Mouse (Mus musculus): ENCODE data around the gene Il17c.

Il17c gene

DNA sequence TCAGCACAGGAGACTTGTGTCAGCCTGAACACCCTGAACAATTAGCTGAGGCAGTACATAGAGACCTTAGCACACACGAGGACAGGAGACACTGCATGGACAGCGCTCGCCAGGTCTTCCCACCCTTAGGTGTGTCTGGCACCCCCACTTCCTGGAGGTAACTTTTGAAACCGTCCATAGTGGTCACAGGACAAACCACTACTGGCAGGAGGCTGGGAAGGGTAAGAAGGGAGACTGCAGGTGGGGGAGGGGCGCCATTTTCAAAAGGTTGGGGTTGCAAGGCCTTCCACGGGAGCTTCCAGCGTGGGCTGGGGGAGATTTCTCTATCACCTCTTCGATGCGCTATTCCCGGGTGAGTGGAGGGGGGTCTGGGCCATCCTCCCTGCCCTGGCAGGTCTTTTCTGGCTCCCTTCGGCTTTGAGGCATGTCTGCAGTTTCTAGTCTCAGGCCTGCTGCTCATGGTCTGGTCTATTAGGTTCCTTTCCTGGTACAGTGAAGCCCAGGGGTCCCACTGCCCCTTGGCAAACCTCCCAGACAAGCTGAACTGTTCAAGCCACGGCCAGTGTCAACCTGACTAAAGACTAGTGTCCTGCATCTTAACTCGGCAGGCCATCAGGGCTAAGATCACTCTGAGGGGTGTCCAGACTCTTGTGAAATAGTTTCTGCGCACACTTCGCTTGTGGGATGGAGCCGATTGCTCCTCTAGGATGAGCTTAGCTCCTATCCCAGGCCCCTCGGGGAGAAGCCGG lies 10.0 kb downstream of the Il17c start:
- no peak for DNase-seq (ENCODE audit: low read depth)

DNA sequence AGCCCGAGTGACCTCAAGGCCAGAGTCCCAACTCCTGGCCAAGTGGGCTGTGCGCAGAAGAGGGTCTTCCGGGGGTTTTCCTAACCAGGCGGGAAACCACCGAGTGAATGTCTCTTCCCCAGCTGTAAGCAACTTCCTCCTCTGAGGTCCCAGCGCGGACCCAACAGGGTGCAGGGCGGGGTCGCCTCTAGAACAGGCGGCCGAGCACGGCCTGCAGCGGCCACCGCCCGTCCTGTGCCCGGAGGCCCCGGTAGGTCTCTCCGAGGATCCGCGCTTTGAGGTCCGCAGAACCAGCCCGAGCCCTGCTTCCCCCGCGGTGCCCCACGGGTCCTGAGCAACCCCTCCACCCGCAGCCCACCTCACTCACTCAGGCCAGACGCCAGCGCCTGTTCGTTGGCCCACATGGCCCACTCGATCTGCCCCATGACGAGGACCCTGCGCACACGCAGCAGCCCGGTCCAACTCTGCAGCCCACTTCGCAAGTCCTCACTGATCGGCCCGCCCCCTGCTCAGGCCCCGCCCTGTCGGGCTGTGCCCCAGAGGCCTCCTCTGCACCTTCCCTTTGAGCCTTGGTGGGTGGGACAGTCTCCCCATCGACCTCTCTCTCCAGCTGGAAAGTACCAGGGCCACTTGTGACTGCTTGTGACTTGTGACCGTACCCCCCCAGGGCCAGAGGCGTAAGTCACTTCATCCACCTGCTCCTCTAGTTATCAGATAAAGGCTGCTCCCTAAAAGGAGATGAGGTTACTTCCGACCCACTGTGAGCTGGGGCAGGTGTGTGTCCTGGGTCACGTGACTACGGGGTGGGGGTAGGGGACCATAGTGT lies 10.8 kb downstream of the Il17c start, which contains the start of gene Cyba:
Gene Cyba, minus strand, starts transcription at position 488 of the 826 bp plus-strand sequence.
- DNase-seq (ENCODE audit: low read depth) = no peak

DNA sequence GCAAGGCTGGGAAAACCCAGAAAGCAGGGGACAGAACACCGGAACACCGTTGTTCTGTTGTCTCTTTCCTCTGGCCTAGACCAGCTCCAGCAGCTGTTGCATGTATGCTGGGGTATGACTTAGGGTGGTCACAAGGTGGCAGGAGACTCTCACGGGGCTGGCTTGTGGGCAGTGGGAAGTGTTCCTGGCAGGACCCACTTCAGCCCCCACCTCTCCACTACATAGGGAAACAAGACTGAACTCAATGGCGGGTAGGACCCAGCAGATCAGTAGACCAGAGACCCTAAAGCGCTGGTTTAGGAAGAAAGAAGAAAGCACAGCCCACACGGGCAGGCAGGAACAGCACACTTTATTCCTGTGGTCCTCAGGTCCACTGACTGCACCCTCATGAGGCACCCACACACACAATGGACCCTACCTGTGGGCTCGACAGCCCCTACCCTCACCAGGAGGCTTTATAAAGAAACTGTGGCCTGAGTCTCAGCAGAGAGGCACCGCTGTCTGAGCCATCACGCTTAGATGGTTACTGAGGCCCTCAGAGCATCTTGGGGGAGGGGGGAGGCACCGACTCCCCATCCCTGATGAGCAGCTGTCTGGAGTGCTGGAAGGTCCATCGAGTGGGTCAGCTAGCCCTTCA lies 11.6 kb downstream of the Il17c start:
- DNase-seq (ENCODE audit: low read depth) = no peak

DNA sequence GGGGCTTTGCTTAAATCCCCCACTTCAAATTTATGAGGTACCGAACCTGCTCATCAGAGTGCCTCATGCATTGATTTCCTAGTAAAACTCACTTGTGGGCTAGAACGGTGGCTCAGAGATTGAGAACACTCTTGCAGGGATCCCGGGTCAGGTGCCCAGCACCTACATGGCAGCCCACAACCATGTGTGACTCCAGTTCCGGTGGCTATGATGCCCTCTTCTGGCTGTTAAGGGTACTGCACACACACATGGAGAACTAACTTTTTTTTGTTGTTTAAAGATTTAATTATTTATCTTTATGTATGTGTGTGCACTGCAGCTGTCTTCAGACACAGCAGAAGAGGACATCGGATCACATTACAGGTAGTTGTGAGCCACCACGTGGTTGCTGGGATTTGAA lies 13.6 kb downstream of the Il17c start:
- no peak for DNase-seq (ENCODE audit: low read depth)

DNA sequence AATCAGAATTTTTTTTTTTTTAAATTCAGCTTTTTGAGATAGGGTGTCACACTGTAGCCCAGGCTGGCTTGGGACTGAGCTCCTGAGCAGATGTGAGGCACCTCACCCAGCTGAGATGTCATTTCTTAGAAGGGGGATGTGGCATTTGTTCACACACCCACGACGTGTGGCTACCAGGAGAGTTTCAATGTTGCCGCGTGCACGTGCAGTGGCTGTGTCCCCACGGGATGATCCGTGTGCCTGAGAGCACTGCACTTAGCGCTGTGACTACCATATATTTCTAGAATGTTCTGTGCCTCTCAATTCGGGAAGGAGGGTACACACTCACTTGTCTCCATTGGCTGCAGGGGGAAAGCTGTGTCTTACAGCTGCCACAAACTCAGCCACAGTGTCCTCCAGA lies 14.3 kb downstream of the Il17c start:
- DNase-seq (ENCODE audit: low read depth) = no peak

DNA sequence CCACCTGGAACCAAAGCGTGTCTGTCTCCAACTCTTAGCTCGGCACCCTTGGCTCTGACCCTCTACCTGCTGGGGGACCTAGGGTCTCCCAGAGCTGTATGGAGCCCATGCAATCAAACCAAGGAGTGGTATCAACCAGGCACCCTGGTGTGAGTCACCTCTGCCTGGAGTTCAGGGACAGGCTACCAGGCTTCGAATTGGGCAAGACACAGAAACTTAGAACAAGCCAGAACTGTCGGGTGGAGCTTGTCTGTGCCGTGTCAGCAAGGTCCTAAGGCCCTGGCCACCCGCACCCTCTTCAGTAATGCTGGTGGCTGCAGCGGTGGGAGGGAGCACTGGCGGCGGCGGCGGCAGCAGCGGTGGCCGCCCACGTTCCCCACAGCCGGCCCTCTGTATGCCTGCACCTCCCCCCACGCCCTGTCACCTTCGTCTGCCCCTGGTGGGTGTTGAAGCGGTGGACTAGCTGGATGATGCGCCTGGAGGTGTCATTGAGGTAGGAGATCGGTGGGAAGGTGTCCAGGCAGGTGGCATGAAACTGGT lies 14.8 kb downstream of the Il17c start:
- no peak for DNase-seq (ENCODE audit: low read depth)

DNA sequence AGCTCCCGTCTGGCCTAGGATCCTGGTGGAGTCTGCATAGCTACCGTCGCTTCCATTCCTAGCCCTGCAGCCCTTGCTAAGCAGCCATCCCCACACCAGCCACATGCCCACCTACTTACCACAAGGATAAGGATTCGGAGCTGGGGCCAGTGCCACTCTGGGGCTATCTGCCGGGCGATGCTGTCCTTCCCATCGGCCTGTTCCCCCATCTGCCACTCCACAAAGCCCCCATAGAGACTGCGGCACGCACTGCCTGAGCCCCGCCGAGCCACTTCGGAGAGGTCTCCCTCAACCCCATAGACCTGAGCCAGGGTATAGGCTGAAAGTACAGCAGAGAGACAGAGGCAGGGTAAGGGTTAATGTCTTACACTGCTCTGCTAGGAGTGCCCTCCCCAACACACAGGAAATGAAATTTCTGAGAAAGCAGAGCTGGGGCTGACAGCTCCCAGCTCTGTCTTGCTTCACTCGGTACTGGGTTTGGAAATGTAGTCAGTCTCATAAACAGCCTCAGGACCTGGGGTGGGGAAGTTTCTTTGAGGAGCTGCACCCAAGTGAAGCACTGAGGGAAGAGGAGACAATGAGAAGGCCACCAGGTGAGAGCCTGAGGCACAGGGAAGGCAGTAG lies 16.0 kb downstream of the Il17c start:
- no peak for DNase-seq (ENCODE audit: low read depth)

DNA sequence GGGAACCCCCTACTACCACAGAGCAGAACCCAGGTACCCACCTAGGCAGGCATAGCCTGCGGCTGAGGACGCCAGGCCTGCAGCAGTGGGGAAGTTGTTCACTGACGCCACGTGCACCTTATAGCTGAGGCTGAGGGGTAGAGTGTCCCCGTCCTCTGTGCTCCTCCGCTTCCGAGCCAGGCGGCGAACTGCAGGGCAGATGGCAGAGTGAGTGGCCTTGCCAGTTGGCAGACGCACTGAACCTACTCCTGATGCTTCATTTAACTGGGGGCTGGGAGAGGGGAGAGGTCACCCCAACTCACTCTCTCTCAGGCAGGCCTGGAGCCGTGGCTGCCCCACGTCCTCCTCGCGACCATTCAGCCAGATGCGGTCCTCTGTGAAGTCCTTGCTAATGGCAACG lies 17.5 kb downstream of the Il17c start:
- DNase-seq (ENCODE audit: low read depth) = no peak

DNA sequence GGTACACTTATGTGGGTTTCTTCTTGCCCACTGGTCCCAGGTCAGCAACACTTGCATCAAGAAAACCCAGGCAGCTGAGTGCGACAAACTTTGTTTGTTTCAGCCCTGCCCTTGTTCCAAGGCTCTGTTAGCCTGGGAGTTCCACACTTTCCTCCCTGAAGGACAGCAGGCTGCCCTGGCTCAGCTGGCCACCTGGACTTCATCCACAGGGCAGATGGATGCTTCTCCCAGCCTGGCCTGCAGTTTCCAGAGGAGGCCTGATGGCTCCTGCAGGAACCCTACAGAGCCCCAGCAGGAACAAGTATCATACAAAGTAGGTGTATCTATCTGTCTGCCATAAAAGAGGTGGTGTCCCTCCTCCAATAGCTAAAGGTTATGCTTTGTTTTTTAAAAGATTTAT lies 19.5 kb downstream of the Il17c start:
- DNase-seq (ENCODE audit: low read depth) = no peak

DNA sequence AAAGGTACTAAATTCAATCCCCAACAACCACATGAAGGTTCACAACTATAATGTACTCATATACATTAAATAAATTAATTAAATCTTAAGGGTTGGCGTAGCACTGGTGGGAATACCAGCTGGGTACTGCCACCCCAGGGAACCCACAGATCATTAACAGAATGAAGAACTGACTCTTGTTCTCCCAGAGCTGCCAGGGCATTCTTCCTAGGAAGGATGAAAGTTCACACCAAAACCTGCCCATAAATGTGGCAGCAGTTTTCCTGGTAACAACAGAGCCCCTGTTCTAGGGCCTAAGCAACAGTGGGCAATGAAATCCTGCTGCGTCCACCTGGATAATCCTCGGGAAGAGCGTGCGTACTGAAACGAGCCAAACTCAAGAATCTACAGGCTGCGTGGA lies 20.5 kb downstream of the Il17c start:
- no peak for DNase-seq (ENCODE audit: low read depth)

DNA sequence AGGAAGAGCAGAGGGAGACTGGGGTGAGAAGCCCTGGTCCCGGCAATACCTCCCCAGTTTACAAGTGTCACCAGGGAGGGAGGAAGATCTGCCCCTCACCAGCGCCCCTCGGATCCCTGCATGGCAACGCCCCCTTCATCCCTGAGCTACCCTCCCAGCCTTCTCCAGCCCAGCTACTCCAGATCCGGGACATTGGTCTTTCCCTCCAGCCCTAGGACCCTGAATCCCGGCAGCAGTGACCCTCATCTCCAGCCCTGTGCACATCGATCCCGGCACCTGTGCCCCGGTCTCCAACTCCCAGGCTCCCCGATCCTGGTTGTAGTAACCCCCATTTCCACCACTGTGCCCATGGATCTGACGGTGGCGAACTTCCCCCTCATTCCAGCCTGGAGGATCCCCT lies 21.0 kb downstream of the Il17c start:
- DNase-seq (ENCODE audit: low read depth) = no peak

DNA sequence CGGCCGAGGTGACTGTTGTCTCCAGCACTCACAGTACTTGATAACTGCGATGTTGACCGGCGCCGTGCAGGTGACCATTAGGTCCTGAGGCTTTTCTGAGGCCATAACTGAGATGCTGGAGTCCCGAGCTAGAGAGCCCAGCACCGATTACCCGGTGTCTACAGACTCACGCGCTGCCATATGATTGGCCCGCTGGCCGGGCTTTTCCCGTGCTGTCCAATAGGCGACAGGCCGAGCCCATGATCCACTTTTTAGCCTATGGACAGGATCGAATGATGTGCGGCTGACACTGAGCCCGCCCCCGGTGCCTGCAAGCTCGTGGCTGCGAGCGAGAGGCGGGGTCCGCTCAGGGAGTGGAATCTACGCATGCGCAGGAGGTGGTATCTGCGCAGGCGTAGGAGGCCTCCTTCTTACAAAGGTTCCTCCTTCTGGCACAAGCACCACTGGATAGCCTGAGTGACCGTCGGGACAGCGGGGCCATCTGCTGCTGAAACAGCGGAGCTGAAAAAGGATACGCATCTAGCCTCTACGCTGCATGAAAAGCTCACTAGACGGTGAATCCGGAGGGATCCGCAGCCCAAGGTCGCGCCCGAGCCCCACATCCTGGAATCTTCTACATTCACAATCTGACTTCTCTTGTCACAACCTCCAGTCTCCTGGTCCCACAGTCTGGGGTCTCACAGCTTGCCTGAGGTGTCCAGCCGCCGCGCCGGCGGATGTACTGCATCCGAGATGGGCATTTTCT lies 21.6 kb downstream of the Il17c start, which contains the start of gene Mvd:
Gene Mvd, minus strand, starts transcription at position 161 of the 745 bp plus-strand sequence.
- DNase-seq (ENCODE audit: low read depth) = peak; percentile 99

DNA sequence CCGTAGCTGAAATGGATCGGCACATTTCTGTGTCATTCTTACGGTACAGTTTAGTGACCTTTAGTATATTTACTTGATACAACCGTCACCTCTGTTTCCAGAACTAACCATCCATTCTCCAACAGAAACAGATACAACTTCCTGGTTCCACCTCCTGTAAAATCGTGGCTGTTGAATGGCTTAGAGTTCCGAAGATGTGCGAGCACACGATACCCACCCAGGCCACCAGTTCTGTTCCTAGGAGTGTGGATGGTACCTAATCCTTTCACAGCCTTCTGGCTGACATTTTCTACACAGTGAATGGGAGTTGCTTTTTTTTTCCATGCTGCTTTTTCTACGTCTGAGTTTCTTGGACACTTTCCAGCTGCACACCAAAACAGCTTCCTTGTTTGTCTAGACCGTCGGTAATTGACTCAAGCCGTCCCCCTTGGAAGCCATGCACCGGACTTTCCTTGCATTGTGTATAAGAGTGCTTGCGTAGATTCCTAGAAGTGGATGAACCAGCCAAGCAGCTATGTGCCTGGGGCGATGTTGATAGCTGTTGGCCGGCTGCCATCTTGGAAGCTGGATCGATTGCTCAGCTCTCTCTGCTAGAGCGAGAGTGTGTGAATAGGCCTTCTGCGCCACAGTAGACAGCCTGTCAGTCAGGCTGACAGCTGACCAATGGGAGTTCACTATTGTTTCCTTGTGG lies 22.4 kb downstream of the Il17c start:
- no peak for DNase-seq (ENCODE audit: low read depth)

DNA sequence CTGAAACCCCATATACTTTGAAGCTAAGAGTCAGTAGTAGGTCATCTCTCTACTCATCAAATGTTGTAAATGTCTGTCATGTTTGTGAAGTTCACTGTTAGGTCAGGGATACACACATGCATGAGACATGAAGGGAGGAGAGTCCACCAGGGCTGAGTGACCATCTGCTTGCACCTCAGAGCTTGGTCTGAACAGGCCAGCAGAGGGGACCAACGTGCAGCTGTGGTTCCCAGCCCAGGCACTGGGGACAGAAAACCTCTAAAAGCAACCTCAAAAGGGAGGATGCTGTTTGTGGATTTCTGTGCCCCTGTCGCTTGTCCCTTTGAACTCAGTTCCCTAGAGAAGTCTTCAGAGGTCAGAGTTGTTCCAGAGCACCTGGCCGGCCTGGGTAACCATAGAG lies 23.4 kb downstream of the Il17c start:
- no peak for DNase-seq (ENCODE audit: low read depth)

DNA sequence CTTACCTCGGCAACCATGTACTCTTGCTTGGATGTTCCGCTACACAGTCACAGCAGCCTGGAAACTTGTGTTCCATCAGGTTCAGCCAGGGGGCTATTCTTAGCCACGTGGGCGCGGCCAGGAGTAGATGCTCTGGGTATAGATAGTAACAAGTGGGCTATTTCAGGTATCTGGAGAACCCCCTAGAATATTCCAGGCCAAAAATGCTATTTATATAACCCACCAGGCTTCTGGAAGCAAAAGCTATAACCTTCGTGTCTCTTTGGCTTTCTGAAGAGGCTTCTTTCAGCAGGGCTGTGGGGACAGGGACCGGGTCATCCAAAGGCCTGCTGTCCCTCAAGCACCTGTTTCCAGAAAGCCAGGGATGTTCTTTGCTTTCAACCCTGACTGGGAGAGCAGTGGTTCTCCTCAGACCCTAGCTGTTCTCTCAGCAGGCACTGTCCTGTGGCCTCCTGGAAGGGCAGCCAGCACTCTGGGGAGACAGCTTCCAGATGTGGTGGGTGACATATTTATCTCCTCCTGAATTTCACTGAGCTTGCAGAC lies 29.4 kb downstream of the Il17c start:
- no peak for DNase-seq (ENCODE audit: low read depth)

DNA sequence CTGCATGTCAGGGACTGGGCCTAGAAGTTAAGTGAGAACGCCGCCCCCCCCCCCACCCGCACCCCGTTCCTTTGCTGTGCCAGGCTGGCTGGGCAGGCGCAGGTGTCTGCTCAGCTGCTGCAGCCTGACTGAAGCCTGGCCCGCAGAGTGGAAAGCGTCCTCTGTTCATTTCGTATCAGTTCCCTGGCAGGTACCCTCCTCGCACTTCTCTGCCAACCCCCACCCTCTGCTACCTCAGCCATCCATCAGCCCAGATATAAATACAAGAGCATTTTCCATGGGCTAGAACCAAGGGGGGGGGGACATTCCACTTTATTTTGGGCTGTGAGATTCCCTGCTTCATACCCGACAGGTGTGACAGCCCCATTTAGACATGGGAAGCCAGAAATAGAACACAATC lies 30.3 kb downstream of the Il17c start:
- no peak for DNase-seq (ENCODE audit: low read depth)

DNA sequence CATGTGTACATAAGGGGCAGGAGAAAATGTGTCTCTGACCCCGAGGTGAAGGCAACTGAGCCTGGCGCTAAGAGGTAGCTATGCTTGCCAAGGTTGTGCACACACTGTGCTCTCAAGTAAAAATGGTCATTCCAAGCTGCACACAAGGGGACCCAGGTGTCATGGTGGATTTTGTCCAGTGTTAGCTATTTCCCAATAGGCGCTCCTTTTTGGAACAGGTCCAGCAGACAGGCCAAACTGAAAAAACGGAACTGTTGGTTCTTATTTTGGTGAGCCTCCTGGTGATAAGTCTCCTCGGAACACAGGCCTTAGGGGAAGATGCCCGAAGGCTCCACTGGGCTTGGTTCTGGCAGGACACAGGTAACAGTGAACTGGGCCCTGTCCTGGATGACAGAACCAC lies 32.6 kb downstream of the Il17c start:
- no peak for DNase-seq (ENCODE audit: low read depth)

DNA sequence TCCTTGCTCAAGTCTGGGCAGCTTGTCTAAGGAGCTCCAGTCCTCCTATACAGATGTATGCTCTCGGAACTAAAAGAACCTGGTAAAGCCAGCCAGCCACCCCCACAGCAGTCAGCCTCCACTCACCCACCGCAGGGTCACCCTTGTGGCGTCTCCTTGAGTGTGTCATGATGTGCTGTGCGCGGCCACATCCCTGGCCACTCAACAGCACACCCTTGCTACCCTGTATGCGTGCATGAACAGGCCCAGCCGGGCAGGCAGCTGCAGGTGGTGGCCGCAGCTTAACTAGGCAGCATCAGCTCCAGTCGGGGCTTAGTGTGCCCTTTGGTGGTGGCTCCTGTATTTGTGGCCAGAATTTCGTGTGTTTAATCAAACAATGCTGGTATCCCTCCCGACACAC lies 35.4 kb downstream of the Il17c start:
- no peak for DNase-seq (ENCODE audit: low read depth)

DNA sequence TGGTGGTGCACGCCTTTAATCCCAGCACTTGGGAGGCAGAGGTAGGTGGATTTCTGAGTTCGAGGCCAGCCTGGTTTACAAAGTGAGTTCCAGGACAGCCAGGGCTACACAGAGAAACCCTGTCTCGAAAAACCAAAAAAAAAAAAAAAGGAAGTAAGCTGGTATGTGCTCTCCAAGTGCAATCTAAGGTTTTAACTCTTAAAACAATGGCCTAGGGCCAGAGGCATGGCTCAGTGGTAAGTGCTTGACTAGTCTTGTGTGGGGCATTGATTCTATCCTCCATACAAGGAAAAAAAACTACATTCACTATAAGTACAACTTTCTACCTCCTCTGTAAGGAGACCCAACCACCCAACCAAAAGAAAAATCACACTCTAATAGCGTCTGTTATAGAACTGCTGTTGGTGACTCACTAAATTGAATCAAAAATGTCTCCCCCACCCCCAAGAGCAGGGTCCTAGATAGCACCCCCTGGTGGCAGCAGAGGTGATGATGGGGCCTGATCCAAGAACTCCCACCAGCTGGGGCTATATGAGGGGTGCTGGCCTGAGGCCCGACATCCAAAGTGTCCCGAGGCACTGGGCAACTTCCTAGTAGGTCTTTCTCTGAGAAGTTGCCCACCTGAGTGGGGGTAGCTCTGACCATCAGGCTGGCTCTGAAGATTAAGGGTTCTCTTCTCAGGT lies 37.5 kb downstream of the Il17c start:
- DNase-seq (ENCODE audit: low read depth) = no peak

DNA sequence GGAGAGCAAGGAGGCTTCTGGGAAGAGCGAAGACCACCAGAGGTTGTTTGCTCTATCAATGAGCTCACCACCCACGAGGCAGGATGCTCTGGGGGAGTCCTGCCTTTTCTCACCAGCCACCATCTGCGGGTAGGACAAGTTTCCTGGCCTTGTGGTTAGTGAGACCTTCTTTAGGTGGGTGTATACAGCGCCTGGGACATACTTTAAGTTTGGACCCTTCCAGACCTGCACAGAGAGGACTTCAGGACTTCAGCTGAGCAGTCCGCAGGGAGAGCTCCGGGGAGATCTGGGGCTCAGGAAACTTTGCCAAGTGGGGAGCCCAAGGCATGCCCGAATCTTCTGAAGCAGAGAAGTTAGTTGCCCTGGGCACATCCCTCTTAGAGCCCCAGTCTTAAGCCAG lies 38.2 kb downstream of the Il17c start:
- no peak for DNase-seq (ENCODE audit: low read depth)

All from c-Kit-positive CD71-negative TER-119-negative erythroid progenitor cells, embryonic 14.5 days (primary cell).